ENCODE assay signal across 9 mouse cellular contexts in genomic region chr9:35508234-35508633, GRCm38 (mm10). TPM values are rescaled to one million over a fixed set of nuclear protein-coding genes. Genes with fewer than 3 reads are reported as not detected.
A peak's percentile ranks its signal among the peaks of the same experiment; 100 is the strongest.
DNase-seq lines count a peak whose midpoint lies in the region; ATAC-seq lines count a peak whose summit lies in the region.
"Had no signal": no experiment of that assay in that cellular context is flagged by ENCODE, and none has a peak within 500 bp of the region (broad histone marks: within the 10 kb centered on the region; RNA-seq: fewer than 3 reads in every experiment).

No protein-coding gene starts in this region.

- H3K36me3 ChIP-seq in liver, embryonic 11.5 days (ENCODE audit: control insufficient read depth, insufficient read depth, low read length): no peaks in the 10 kb centered on the region

- H3K27ac ChIP-seq in liver, embryonic 11.5 days (ENCODE audit: low read depth, low read length): no peak overlapping the region
- H3K27ac ChIP-seq: kidney, postnatal 0 days had no signal

- no peaks in the 10 kb centered on the region for H3K9me3 ChIP-seq in liver, embryonic 11.5 days (ENCODE audit: control insufficient read depth, low read length)

- H3K4me3 ChIP-seq in liver, embryonic 11.5 days (ENCODE audit: low read depth, low read length): no peak overlapping the region

- peak; percentile 12 to 53 for DNase-seq in adrenal gland, adult (ENCODE audit: inconsistent age in 2 of 2, low spot score in 1 of 2)
- DNase-seq in adrenal gland, postnatal 4 days (ENCODE audit: low spot score in 2 of 2): no peak
- peak; percentile 77 for DNase-seq in brain, adult 2 months (ENCODE audit: low read depth, low spot score)
- peak; percentile 99 for DNase-seq in heart, adult 11 months
- peak; percentile 45 for DNase-seq in layer of hippocampus, adult 9-10 months (ENCODE audit: low spot score)
- peak; percentile 44 to 76 for DNase-seq in lung, postnatal 4 days
- no peak for DNase-seq in liver, embryonic 11.5 days (ENCODE audit: low spot score)
- no peak for DNase-seq in spleen, postnatal 10 days (ENCODE audit: low spot score in 2 of 2)

- H3K4me1 ChIP-seq in liver, embryonic 11.5 days (replicated peaks; ENCODE audit: control insufficient read depth, insufficient read depth, low read length): no peaks in the 10 kb centered on the region

- ATAC-seq in liver, embryonic 11.5 days (replicated peaks; ENCODE audit: low FRiP score): no peak

- WGBS in liver, embryonic 11.5 days: 66% methylated on average over 8 of the region's 8 CpGs

- H3K4me2 ChIP-seq in liver, embryonic 11.5 days: no peak overlapping the region

- no peak overlapping the region for H3K9ac ChIP-seq in liver, embryonic 11.5 days (ENCODE audit: low read depth, low read length)

- no peaks in the 10 kb centered on the region for H3K27me3 ChIP-seq in liver, embryonic 11.5 days (replicated peaks; ENCODE audit: control insufficient read depth, insufficient read depth, low read length)

RNA-seq across cellular contexts. Expression of gene Gm1113, which starts 9.8 kb away (rescaled TPM):
- total RNA-seq in adrenal gland, postnatal 4 days (2021): not detected
- polyA plus RNA-seq in liver, embryonic 11.5 days (2014; fragmentation: Nextera tagmentation; extraction: Ambion mirVana): not detected in 2 replicates
- polyA plus RNA-seq: kidney, postnatal 0 days had no signal

RNA-seq across cellular contexts. Expression of gene Ddx25, which starts 50.1 kb away (rescaled TPM):
- 1 to 10 TPM; 1.3 TPM for total RNA-seq in adrenal gland, postnatal 4 days (2021)
- polyA plus RNA-seq in liver, embryonic 11.5 days (2014; fragmentation: Nextera tagmentation; extraction: Ambion mirVana): 1.5 and 1.7 TPM in 2 replicates

RNA-seq across cellular contexts. Expression of gene Pus3, which starts 50.2 kb away (rescaled TPM):
- 10 to 100 TPM; 14.8 to 16.7 TPM for total RNA-seq in adrenal gland, postnatal 4 days (2021)
- 22.6 and 23.2 TPM in 2 replicates for polyA plus RNA-seq in liver, embryonic 11.5 days (2014; fragmentation: Nextera tagmentation; extraction: Ambion mirVana)

Comparison
In these comparisons a context has a peak if more than half of its experiments do, and no peak if none do; other contexts are left out.
1. DNase-seq: peak in adrenal gland, adult (2 of 2), brain, adult 2 months (single experiment), heart, adult 11 months (single experiment), layer of hippocampus, adult 9-10 months (single experiment) and lung, postnatal 4 days (2 of 2); none in adrenal gland, postnatal 4 days (0 of 2), liver, embryonic 11.5 days (single experiment) and spleen, postnatal 10 days (0 of 2).